Mouse (Mus musculus) left cerebral cortex, adult 9 months (tissue): Measurements from ENCODE around the gene Fcrl5.

Source experiments
- DNase-seq, 2 experiments: peaks; one replicate each; pipeline ENCODE4 v3.0.0; 2022; ENCODE audit warnings: low spot score in 2 of 2

Gene Fcrl5

GRCm38 (mm10) chr3:87528841-87529240 is 93.3 kb downstream of the Fcrl5 start:
- DNase-seq = no peak

GRCm38 (mm10) chr3:87529568-87529967 is 94.0 kb downstream of the Fcrl5 start:
- no peak for DNase-seq

GRCm38 (mm10) chr3:87530234-87530633 is 94.7 kb downstream of the Fcrl5 start:
- no peak for DNase-seq

GRCm38 (mm10) chr3:87533667-87534378 is 98.2 kb downstream of the Fcrl5 start:
- DNase-seq = no peak

GRCm38 (mm10) chr3:87538034-87538433 is 102.5 kb downstream of the Fcrl5 start:
- DNase-seq = no peak

GRCm38 (mm10) chr3:87540028-87540675 is 104.6 kb downstream of the Fcrl5 start:
- DNase-seq = no peak

- DNase-seq = no peak
These were observed 105.1 kb downstream of the Fcrl5 start for GRCm38 (mm10) chr3:87540714-87541113.

- DNase-seq = no peak
These were observed 107.1 kb downstream of the Fcrl5 start for GRCm38 (mm10) chr3:87542481-87543215.

GRCm38 (mm10) chr3:87545554-87545953 is 110.0 kb downstream of the Fcrl5 start:
- no peak for DNase-seq

GRCm38 (mm10) chr3:87546291-87546721 is 110.7 kb downstream of the Fcrl5 start:
- peak; percentile 54 to 83 for DNase-seq

GRCm38 (mm10) chr3:87549908-87550307 is 114.3 kb downstream of the Fcrl5 start:
- DNase-seq = no peak
